Mouse (Mus musculus) embryonic facial prominence, embryonic 15.5 days (tissue): ENCODE measurements around the gene Mbd5. TPM values are rescaled to one million over a fixed set of nuclear protein-coding genes. Genes with fewer than 3 reads are reported as not detected.

Experiments
- ATAC-seq: fragments of 200-750 bp; cut with Nextera tagmentation; 2 replicates; pipeline ENCODE4 v1.8.0; 2017; ENCODE audit warnings: low read depth, moderate TSS enrichment; ENCODE audit not compliant: insufficient number of reproducible peaks, low FRiP score, low TSS enrichment
- H3K27ac ChIP-seq: fragments of 300-500 bp; sonication (generic); replicated peaks from 2 replicates; pipeline ENCODE4 v1.5.1; 2015; ENCODE audit warnings: mild to moderate bottlenecking, inconsistent platforms
- H3K27me3 ChIP-seq: fragments of 300-500 bp; sonication (generic); 2 replicates; pipeline ENCODE4 v1.6.1; 2015; ENCODE audit warnings: inconsistent platforms
- H3K36me3 ChIP-seq: fragments of 300-500 bp; sonication (generic); 2 replicates; pipeline ENCODE4 v1.6.1; 2015; ENCODE audit warnings: mild to moderate bottlenecking, inconsistent platforms
- H3K4me1 ChIP-seq: fragments of 300-500 bp; sonication (generic); 2 replicates; pipeline ENCODE4 v1.6.1; 2015; ENCODE audit warnings: inconsistent platforms
- H3K4me2 ChIP-seq: fragments of 300-500 bp; sonication (generic); replicated peaks from 2 replicates; pipeline ENCODE4 v1.6.1; 2015; ENCODE audit warnings: mild to moderate bottlenecking, inconsistent platforms
- H3K4me3 ChIP-seq: fragments of 300-500 bp; sonication (generic); replicated peaks from 2 replicates; pipeline ENCODE4 v1.5.1; 2015; ENCODE audit warnings: mild to moderate bottlenecking, inconsistent platforms
- H3K9ac ChIP-seq: fragments of 300-500 bp; sonication (generic); 2 replicates; pipeline ENCODE4 v1.6.1; 2015; ENCODE audit warnings: inconsistent platforms
- H3K9me3 ChIP-seq: fragments of 300-500 bp; sonication (generic); replicated peaks from 2 replicates; pipeline ENCODE4 v1.6.1; 2016; ENCODE audit warnings: inconsistent platforms
- WGBS: fragments of 180-500 bp; shearing (Covaris S2); methylation state at CpG from one replicate; pipeline ENCODE4 v1.1.7; 2015; 5-methylcytosine and 5-hydroxymethylcytosine counted together
- polyA plus RNA-seq: library from polyadenylated mRNA; unstranded; fragments of >200 nt; fragmentation: Nextera tagmentation; extraction: Ambion mirVana; gene quantifications from 2 replicates; pipeline ENCODE4 v1.2.1, GENCODE M21; 2015

Gene Mbd5
- polyA plus RNA-seq, 1 experiment from 2014 or later, result 28.4 TPM

GRCm38 (mm10) chr2:49040481-49040880 lies 91.2 kb downstream of the Mbd5 start:
- Histone ChIP-seq H3K27ac (no peak overlapping the region), H3K4me3 (no peak overlapping the region), H3K4me1 (no peaks in the 10 kb centered on the region), H3K36me3 (no peaks in the 10 kb centered on the region), H3K27me3 (no peaks in the 10 kb centered on the region), H3K9me3 (no peaks in the 10 kb centered on the region), H3K4me2 (no peak overlapping the region), H3K9ac (no peak overlapping the region)
- 79% methylated on average over 3 of the region's 3 CpGs for WGBS
- no peak for ATAC-seq

- no peak overlapping the region for H3K9ac ChIP-seq
- no peak overlapping the region for H3K4me2 ChIP-seq
- WGBS, result 94% methylated on average over 4 of the region's 4 CpGs
- H3K27ac ChIP-seq, result no peak overlapping the region
- H3K4me1 ChIP-seq, result no peaks in the 10 kb centered on the region
- no peaks in the 10 kb centered on the region for H3K27me3 ChIP-seq
- no peak overlapping the region for H3K4me3 ChIP-seq
- no peak for ATAC-seq
- no peaks in the 10 kb centered on the region for H3K36me3 ChIP-seq
- H3K9me3 ChIP-seq, result no peaks in the 10 kb centered on the region
Measured at GRCm38 (mm10) chr2:49050030-49050429, 100.7 kb downstream of the Mbd5 start.

- Histone ChIP-seq H3K9ac (no peak overlapping the region), H3K4me1 (no peaks in the 10 kb centered on the region), H3K27ac (no peak overlapping the region), H3K9me3 (no peaks in the 10 kb centered on the region), H3K4me2 (no peak overlapping the region), H3K36me3 (no peaks in the 10 kb centered on the region), H3K4me3 (no peak overlapping the region), H3K27me3 (no peaks in the 10 kb centered on the region)
- no peak for ATAC-seq
Measured at GRCm38 (mm10) chr2:49067886-49068285, 118.6 kb downstream of the Mbd5 start.

- WGBS, result 60% methylated on average over 4 of the region's 4 CpGs
- H3K4me3 ChIP-seq, result no peak overlapping the region
- no peaks in the 10 kb centered on the region for H3K27me3 ChIP-seq
- no peaks in the 10 kb centered on the region for H3K36me3 ChIP-seq
- no peaks in the 10 kb centered on the region for H3K4me1 ChIP-seq
- H3K9me3 ChIP-seq, result no peaks in the 10 kb centered on the region
- no peak overlapping the region for H3K4me2 ChIP-seq
- H3K27ac ChIP-seq, result no peak overlapping the region
- no peak overlapping the region for H3K9ac ChIP-seq
- ATAC-seq, result no peak
Measured at GRCm38 (mm10) chr2:49084966-49085365, 135.7 kb downstream of the Mbd5 start.

- no peaks in the 10 kb centered on the region for H3K9me3 ChIP-seq
- H3K4me1 ChIP-seq, result no peaks in the 10 kb centered on the region
- no peak overlapping the region for H3K4me2 ChIP-seq
- no peak overlapping the region for H3K27ac ChIP-seq
- H3K27me3 ChIP-seq, result no peaks in the 10 kb centered on the region
- WGBS, result 93% methylated on average over 4 of the region's 4 CpGs
- no peaks in the 10 kb centered on the region for H3K36me3 ChIP-seq
- H3K9ac ChIP-seq, result no peak overlapping the region
- ATAC-seq, result no peak
- H3K4me3 ChIP-seq, result no peak overlapping the region
Measured at GRCm38 (mm10) chr2:49090771-49091170, 141.5 kb downstream of the Mbd5 start.

- H3K4me1 ChIP-seq, result no peaks in the 10 kb centered on the region
- no peak overlapping the region for H3K9ac ChIP-seq
- no peaks in the 10 kb centered on the region for H3K36me3 ChIP-seq
- ATAC-seq, result no peak
- no peak overlapping the region for H3K27ac ChIP-seq
- no peaks in the 10 kb centered on the region for H3K27me3 ChIP-seq
- H3K4me2 ChIP-seq, result no peak overlapping the region
- H3K4me3 ChIP-seq, result no peak overlapping the region
- no peaks in the 10 kb centered on the region for H3K9me3 ChIP-seq
Measured at GRCm38 (mm10) chr2:49096765-49097164, 147.5 kb downstream of the Mbd5 start.

GRCm38 (mm10) chr2:49108906-49109305 lies 159.6 kb downstream of the Mbd5 start:
- no peak overlapping the region for H3K9ac ChIP-seq
- no peak overlapping the region for H3K4me3 ChIP-seq
- no peak overlapping the region for H3K27ac ChIP-seq
- ATAC-seq, result no peak
- H3K4me1 ChIP-seq, result no peaks in the 10 kb centered on the region
- no peak overlapping the region for H3K4me2 ChIP-seq
- H3K36me3 ChIP-seq, result no peaks in the 10 kb centered on the region
- H3K9me3 ChIP-seq, result no peaks in the 10 kb centered on the region
- H3K27me3 ChIP-seq, result no peaks in the 10 kb centered on the region

- no peak for ATAC-seq
- H3K9ac ChIP-seq, result no peak overlapping the region
- H3K27me3 ChIP-seq, result no peaks in the 10 kb centered on the region
- H3K4me3 ChIP-seq, result no peak overlapping the region
- H3K36me3 ChIP-seq, result peaks cover 3% of the 10 kb centered on the region; the same call in 1 of the 2 replicates
- H3K4me2 ChIP-seq, result no peak overlapping the region
- no peaks in the 10 kb centered on the region for H3K4me1 ChIP-seq
- WGBS, result 92% methylated on average over 6 of the region's 6 CpGs
- no peaks in the 10 kb centered on the region for H3K9me3 ChIP-seq
- H3K27ac ChIP-seq, result no peak overlapping the region
Measured at GRCm38 (mm10) chr2:49119875-49120274, 170.6 kb downstream of the Mbd5 start.

GRCm38 (mm10) chr2:49121603-49122002 lies 172.3 kb downstream of the Mbd5 start:
- Histone ChIP-seq H3K9ac (no peak overlapping the region), H3K9me3 (no peaks in the 10 kb centered on the region), H3K4me1 (no peaks in the 10 kb centered on the region), H3K4me3 (no peak overlapping the region), H3K27ac (no peak overlapping the region), H3K27me3 (no peaks in the 10 kb centered on the region), H3K36me3 (peaks cover 3% of the 10 kb centered on the region; the same call in 1 of the 2 replicates), H3K4me2 (no peak overlapping the region)
- WGBS, result 77% methylated on average over 3 of the region's 3 CpGs
- ATAC-seq, result no peak

- H3K9ac ChIP-seq, result no peak overlapping the region
- H3K27me3 ChIP-seq, result no peaks in the 10 kb centered on the region
- no peak for ATAC-seq
- H3K4me3 ChIP-seq, result no peak overlapping the region
- 77% methylated on average over 3 of the region's 3 CpGs for WGBS
- no peak overlapping the region for H3K4me2 ChIP-seq
- no peak overlapping the region for H3K27ac ChIP-seq
- no peaks in the 10 kb centered on the region for H3K4me1 ChIP-seq
- no peaks in the 10 kb centered on the region for H3K36me3 ChIP-seq
- no peaks in the 10 kb centered on the region for H3K9me3 ChIP-seq
Measured at GRCm38 (mm10) chr2:49142186-49142585, 192.9 kb downstream of the Mbd5 start.

- Histone ChIP-seq H3K27ac (no peak overlapping the region), H3K4me1 (no peaks in the 10 kb centered on the region), H3K27me3 (no peaks in the 10 kb centered on the region), H3K9ac (no peak overlapping the region), H3K4me3 (no peak overlapping the region), H3K4me2 (no peak overlapping the region), H3K36me3 (no peaks in the 10 kb centered on the region), H3K9me3 (no peaks in the 10 kb centered on the region)
- no peak for ATAC-seq
- 77% methylated on average over 1 of the region's 1 CpGs for WGBS
Measured at GRCm38 (mm10) chr2:49153649-49154048, 204.3 kb downstream of the Mbd5 start.

- Histone ChIP-seq H3K4me1 (no peaks in the 10 kb centered on the region), H3K4me2 (no peak overlapping the region), H3K9me3 (0 out of 2 replicates have a peak, but pooled peaks cover 4% of the 10 kb centered on the region), H3K27ac (no peak overlapping the region), H3K4me3 (no peak overlapping the region), H3K36me3 (peaks cover 6% of the 10 kb centered on the region; the same call in 1 of the 2 replicates), H3K27me3 (no peaks in the 10 kb centered on the region), H3K9ac (no peak overlapping the region)
- ATAC-seq, result no peak
- WGBS, result 90% methylated on average over 5 of the region's 5 CpGs
Measured at GRCm38 (mm10) chr2:49160232-49160947, 211.1 kb downstream of the Mbd5 start.
